Mouse (Mus musculus): ENCODE measurements around the gene Fgfr4. TPM values are rescaled to one million over a fixed set of nuclear protein-coding genes. Genes with fewer than 3 reads are reported as not detected.

The Fgfr4 gene
- polyA plus RNA-seq (2017; shearing (Covaris generic)): not detected

DNA sequence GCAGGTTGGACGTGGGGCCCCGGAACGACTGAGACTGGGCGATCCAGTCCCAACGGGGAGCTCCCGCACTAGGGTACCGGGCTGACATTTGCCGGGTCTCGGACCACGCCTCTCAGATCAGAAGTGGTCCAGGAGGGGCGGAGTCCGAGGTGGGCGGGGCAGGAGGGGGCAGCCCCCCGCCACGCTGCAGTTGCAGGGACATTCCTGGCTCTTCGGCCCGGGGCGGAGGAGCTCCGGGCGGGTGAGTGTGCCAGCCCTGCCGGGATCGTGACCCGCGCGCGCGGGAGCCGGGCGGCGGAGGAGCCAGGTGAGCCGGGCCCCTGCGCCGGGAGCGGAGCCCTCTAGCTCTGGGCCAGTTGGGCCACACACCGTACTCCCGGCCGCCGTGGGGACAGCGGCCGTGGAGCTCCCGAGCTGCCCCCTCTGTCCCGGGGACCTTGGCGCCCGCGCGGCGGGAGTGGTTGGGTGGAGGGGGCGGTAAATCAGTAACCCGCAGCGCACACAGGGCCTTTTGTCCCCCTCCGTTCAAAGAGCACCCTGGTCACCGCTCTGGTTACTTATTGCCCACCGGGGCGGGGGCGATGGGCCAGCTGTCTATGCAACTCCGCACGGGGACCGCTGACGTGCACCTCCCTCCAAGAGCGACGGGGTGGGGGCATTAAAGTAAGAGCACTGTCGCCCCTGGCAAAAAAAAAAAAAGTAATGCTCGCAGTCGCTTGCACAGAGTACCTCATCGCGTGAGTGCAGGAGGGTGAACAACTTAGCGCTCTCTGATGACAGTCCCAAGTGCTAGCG lies at the start of gene Fgfr4:
Gene Fgfr4, plus strand, starts transcription at position 20 of the 795 bp plus-strand sequence.

DNA sequence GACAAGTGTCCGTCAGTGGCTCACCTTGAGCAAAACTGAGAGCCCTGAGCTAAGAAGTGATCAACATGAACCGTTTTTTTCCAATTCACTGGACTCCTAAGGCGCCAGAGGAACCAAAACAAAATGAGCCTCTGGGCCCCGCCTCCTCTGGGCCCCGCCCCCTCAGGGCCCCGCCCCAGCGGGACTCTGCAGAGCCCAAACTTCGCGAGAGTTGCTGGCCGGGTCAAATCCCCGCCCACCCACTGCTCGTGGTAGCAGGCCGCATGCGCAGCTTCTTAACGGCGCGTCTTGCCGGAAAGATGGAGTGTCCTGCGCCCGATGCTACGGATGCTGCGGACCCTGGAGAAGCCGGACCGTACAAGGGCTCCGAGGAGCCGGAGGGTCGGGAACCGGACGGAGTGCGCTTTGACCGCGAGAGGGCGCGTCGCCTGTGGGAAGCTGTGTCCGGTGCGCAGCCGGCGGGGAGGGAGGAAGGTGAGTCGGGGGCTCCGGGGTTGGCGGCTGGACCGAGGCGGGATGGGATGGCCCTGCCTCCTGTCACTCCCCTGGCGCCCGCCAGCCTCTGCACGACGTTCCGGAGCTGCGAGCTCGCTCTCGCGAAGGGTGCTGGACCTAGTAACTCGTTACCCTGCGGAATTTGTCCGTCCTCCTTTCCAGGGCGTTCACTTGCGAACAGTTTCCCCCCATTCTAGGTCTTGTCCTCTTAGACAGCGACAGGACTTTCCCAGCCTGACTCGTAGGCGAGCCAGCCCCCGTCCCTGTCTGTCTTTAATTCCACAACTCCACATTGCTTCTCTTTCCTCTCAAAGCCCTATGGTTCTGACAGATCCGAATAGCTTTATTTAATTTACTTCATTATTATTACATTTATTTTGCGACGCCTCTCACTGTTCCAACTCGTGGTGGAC lies 47.1 kb upstream of the Fgfr4 start, which contains the start of gene Zfp346:
Gene Zfp346, plus strand, starts transcription at position 267 of the 908 bp plus-strand sequence.

DNA sequence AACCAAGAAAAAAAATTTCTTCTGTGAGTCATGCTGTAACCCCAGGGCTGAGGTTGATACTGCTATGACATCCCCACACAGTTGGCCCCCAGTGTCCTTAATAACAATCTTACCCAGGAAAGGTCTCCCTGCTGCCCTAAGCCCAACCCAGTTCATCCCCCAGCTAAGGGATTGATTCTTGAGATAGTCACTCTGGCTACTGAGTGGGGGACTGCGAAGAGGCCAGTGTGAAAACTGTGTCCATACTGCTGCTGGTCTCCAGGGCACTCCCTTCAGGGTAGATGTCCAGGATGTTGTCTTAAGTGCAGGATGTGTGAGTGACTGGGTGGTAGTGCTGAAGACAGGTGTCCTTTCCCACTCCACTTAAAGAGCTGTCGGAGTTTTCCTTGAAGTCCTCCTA lies 19.0 kb upstream of the Fgfr4 start, which contains the start of gene Gm17617:
Gene Gm17617, minus strand, starts transcription at position 101 of the 400 bp plus-strand sequence.

DNA sequence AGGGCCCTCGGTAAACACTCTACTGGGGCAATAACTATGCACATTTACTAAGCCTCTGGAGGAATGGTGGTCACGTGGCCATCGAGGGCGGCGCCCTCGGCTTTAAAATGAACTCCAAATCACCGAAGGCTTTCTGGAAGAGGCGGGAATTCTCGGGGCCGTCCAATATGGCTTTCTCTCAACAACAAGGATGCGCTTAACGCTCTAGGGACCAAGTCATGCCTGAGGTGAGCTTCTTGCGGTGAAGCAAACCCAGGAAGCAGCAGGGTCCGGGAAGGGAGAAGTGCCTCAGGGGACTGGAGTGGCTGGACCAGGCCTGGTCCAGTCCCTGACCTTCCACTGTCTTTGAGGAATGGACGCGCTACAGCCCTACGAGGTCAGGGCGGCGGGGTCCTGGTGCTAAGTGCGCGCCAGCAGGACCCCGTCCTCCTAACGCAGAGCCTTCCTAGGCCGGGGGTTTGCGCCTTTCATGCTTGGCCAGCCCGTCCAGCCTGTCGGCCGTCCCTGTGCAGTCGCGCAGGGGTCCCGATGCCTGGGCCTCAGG lies 57.3 kb downstream of the Fgfr4 start, which contains the start of gene Nsd1:
Gene Nsd1, plus strand, starts transcription at position 134 of the 544 bp plus-strand sequence.

Other genes with a start within 250 kb of the Fgfr4 start
- gene Unc5a, start 203.2 kb upstream of the Fgfr4 start, polyA plus RNA-seq (2017; shearing (Covaris generic)): 13.4 TPM
- 1.1 TPM for gene Hk3, start 131.3 kb upstream of the Fgfr4 start, polyA plus RNA-seq (2017; shearing (Covaris generic))
- 76.8 TPM for gene Uimc1, start 52.3 kb upstream of the Fgfr4 start, polyA plus RNA-seq (2017; shearing (Covaris generic))
- gene Zfp346, start 47.3 kb upstream of the Fgfr4 start, polyA plus RNA-seq (2017; shearing (Covaris generic)): 16.9 TPM
- gene Gm17617, start 19.1 kb upstream of the Fgfr4 start, polyA plus RNA-seq (2017; shearing (Covaris generic)): not detected
- 54.5 TPM for gene Nsd1, start 57.1 kb downstream of the Fgfr4 start, polyA plus RNA-seq (2017; shearing (Covaris generic))
- gene Prelid1, start 167.9 kb downstream of the Fgfr4 start, polyA plus RNA-seq (2017; shearing (Covaris generic)): 261 TPM
- gene Rab24, start 169.3 kb downstream of the Fgfr4 start, polyA plus RNA-seq (2017; shearing (Covaris generic)): 90.2 TPM
- gene Mxd3, start 177.2 kb downstream of the Fgfr4 start, polyA plus RNA-seq (2017; shearing (Covaris generic)): not detected
- 148 TPM for gene Lman2, start 210.1 kb downstream of the Fgfr4 start, polyA plus RNA-seq (2017; shearing (Covaris generic))
- gene Rgs14, start 217.1 kb downstream of the Fgfr4 start, polyA plus RNA-seq (2017; shearing (Covaris generic)): 66.5 TPM
- 0.28 TPM for gene Slc34a1, start 245.5 kb downstream of the Fgfr4 start, polyA plus RNA-seq (2017; shearing (Covaris generic))

Measured in effector memory CD4-positive, alpha-beta T cell, adult 7 months (primary cell).